Mouse (Mus musculus) CH12.LX (cell line): Measurements from ENCODE around the gene Gm29666. TPM values are rescaled to one million over a fixed set of nuclear protein-coding genes. Genes with fewer than 3 reads are reported as not detected.

Experiments used
- DNase-seq: peaks from one replicate; pipeline ENCODE4 v3.0.0-alpha.2; 2013; ENCODE audit errors: extremely low read depth
- H3K27ac ChIP-seq: 2 replicates; pipeline ENCODE4 v1.5.1; 2012; ENCODE audit warnings: low read depth, mild to moderate bottlenecking, control low read depth, moderate library complexity; ENCODE audit not compliant: insufficient read depth
- H3K27me3 ChIP-seq: replicated peaks from 2 replicates; pipeline ENCODE3; 2012; ENCODE audit warnings: inconsistent platforms
- H3K36me3 ChIP-seq, 2 experiments: replicated peaks in 1 of 2; 2 replicates each; pipeline versions ENCODE3 to v1.6.1; 2012; ENCODE audit warnings: inconsistent platforms in 1 of 2, low read length in 1 of 2, mild to moderate bottlenecking in 1 of 2, mixed read lengths in 1 of 2, moderate library complexity in 1 of 2; ENCODE audit not compliant: control insufficient read depth in 1 of 2, insufficient read depth in 1 of 2
- H3K4me1 ChIP-seq, 2 experiments: 2 replicates each; pipeline ENCODE4 v1.6.1; 2012; ENCODE audit warnings: inconsistent platforms in 1 of 2, moderate library complexity in 1 of 2; ENCODE audit not compliant: insufficient read depth in 2 of 2, control insufficient read depth in 1 of 2
- H3K4me2 ChIP-seq: 2 replicates; pipeline ENCODE4 v1.6.1; 2012; ENCODE audit warnings: low read depth, mild to moderate bottlenecking, control low read depth; ENCODE audit not compliant: poor library complexity, insufficient read depth, severe bottlenecking
- H3K4me3 ChIP-seq, 3 experiments: fragments of 150-350 bp in 1 of 3; sonication (generic) in 1 of 3; replicated peaks in 1 of 3; 2 replicates each; pipeline versions ENCODE3 to v1.5.1; 2011 to 2012; ENCODE audit warnings: low read depth in 2 of 3, low read length in 2 of 3, mild to moderate bottlenecking in 2 of 3, moderate library complexity in 2 of 3, control low read depth in 1 of 3, improper control_type of control experiment in 1 of 3, inconsistent platforms in 1 of 3, mixed read lengths in 1 of 3; ENCODE audit not compliant: poor library complexity in 1 of 3
- H3K79me2 ChIP-seq: replicated peaks from 2 replicates; pipeline ENCODE4 v1.6.1; 2012; ENCODE audit warnings: mild to moderate bottlenecking, moderate library complexity; ENCODE audit not compliant: control insufficient read depth, poor library complexity, insufficient read depth, severe bottlenecking; ENCODE audit errors: extremely low read depth
- H3K9ac ChIP-seq: 2 replicates; pipeline ENCODE4 v1.6.1; 2012; ENCODE audit warnings: low read depth, mild to moderate bottlenecking, control low read depth, moderate library complexity; ENCODE audit not compliant: insufficient read depth
- H3K9me3 ChIP-seq: replicated peaks from 2 replicates; pipeline ENCODE3; 2012; ENCODE audit warnings: low read length, inconsistent platforms, mixed read lengths
- BHLHE40 ChIP-seq: IDR thresholded peaks from 2 replicates; pipeline ENCODE4 v1.6.1; 2011; ENCODE audit warnings: mild to moderate bottlenecking, low read depth, low read length, improper control_type of control experiment
- CHD2 ChIP-seq: IDR thresholded peaks from 2 replicates; pipeline ENCODE4 v1.6.1; 2011; ENCODE audit warnings: low read length, improper control_type of control experiment
- GABPA ChIP-seq: IDR thresholded peaks from 2 replicates; pipeline ENCODE4 v1.6.1; 2012; ENCODE audit warnings: low read depth, low read length, improper control_type of control experiment, inconsistent platforms; ENCODE audit not compliant: insufficient replicate concordance
- HCFC1 ChIP-seq: IDR thresholded peaks from 2 replicates; pipeline ENCODE4 v1.6.1; 2012; ENCODE audit warnings: low read depth, mild to moderate bottlenecking, inconsistent platforms, low read length, improper control_type of control experiment
- IRF4 ChIP-seq: IDR thresholded peaks from 2 replicates; pipeline ENCODE4 v1.6.1; 2014; ENCODE audit warnings: low read depth, mild to moderate bottlenecking, inconsistent platforms, low read length, improper control_type of control experiment
- MAFK ChIP-seq: IDR thresholded peaks from 2 replicates; pipeline ENCODE4 v1.6.1; 2011; ENCODE audit warnings: low read length, improper control_type of control experiment; ENCODE audit not compliant: insufficient replicate concordance
- MAX ChIP-seq: IDR thresholded peaks from 2 replicates; pipeline ENCODE4 v1.6.1; 2011; ENCODE audit warnings: low read length, improper control_type of control experiment
- MAZ ChIP-seq: IDR thresholded peaks from 2 replicates; pipeline ENCODE4 v1.6.1; 2012; ENCODE audit warnings: low read depth, mild to moderate bottlenecking, inconsistent platforms, low read length, improper control_type of control experiment, moderate library complexity
- MEF2A ChIP-seq: IDR thresholded peaks from 2 replicates; pipeline ENCODE4 v1.6.1; 2014; ENCODE audit warnings: low read depth, mild to moderate bottlenecking, inconsistent platforms, low read length, improper control_type of control experiment, borderline replicate concordance
- MXI1 ChIP-seq: IDR thresholded peaks from 2 replicates; pipeline ENCODE4 v1.6.1; 2011; ENCODE audit warnings: mild to moderate bottlenecking, low read depth, low read length, improper control_type of control experiment
- NELFE ChIP-seq: IDR thresholded peaks from 2 replicates; pipeline ENCODE4 v1.6.1; 2011; ENCODE audit warnings: low read depth, low read length, improper control_type of control experiment
- PAX5 ChIP-seq: IDR thresholded peaks from 2 replicates; pipeline ENCODE4 v1.6.1; 2012; ENCODE audit warnings: low read length, inconsistent platforms, mixed read lengths
- POLR2AphosphoS2 ChIP-seq: IDR thresholded peaks from 2 replicates; pipeline ENCODE4 v1.6.1; 2011; ENCODE audit warnings: low read depth, low read length, improper control_type of control experiment
- RAD21 ChIP-seq: IDR thresholded peaks from 2 replicates; pipeline ENCODE4 v1.6.1; 2011; ENCODE audit warnings: low read depth, mild to moderate bottlenecking, low read length, improper control_type of control experiment, moderate library complexity
- UBTF ChIP-seq: IDR thresholded peaks from 2 replicates; pipeline ENCODE4 v1.6.1; 2012; ENCODE audit warnings: low read depth, mild to moderate bottlenecking, inconsistent platforms, low read length, improper control_type of control experiment, moderate library complexity
- USF2 ChIP-seq: conservative IDR thresholded peaks from 2 replicates; pipeline ENCODE4 v1.6.1; 2011; ENCODE audit warnings: low read depth, low read length, improper control_type of control experiment
- ZC3H11A ChIP-seq: IDR thresholded peaks from 2 replicates; pipeline ENCODE4 v1.6.1; 2012; ENCODE audit warnings: low read depth, mild to moderate bottlenecking, inconsistent platforms, low read length, improper control_type of control experiment
- ZNF384 ChIP-seq: IDR thresholded peaks from 2 replicates; pipeline ENCODE4 v1.6.1; 2012; ENCODE audit warnings: low read depth, low read length, improper control_type of control experiment, inconsistent platforms
- dilution Hi-C: fragments of 300-500 bp; cut with MboI; formaldehyde crosslinking; loops from 2 replicates; pipeline ENCODE4 v1.14.3; 2020; ENCODE audit warnings: low sequenced_read_pairs; ENCODE audit not compliant: extremely low pct_unique_long_range_greater_than_20kb, extremely low pct_ligation_motif_present
- in situ Hi-C: fragments of 300-500 bp; cut with MboI; formaldehyde crosslinking; loops from 3 replicates; pipeline ENCODE4 v1.14.3; 2019; ENCODE audit warnings: low sequenced_read_pairs, low pct_ligation_motif_present, low pct_unique_long_range_greater_than_20kb, mixed read lengths
- polyA plus RNA-seq: library from polyadenylated mRNA; unstranded; fragments of >175 nt; gene quantifications from 2 replicates; pipeline ENCODE4 v1.2.1, GENCODE M21; 2012; ENCODE audit warnings: low read depth; ENCODE audit not compliant: insufficient read length
- total RNA-seq, 2 experiments: library from RNA; depleted of rRNA; stranded (reverse); fragments of 300-350 nt in 1 of 2; fragments of >200 nt in 1 of 2; gene quantifications; 2 replicates each; pipeline ENCODE4 v1.2.3; 2012 to 2014

Gene Gm29666
- total RNA-seq (2012; rRNA removed) (0.67 and 0.68 TPM in 2 replicates), total RNA-seq (2014; rRNA removed) (0.54 and 0.55 TPM in 2 replicates), polyA plus RNA-seq (0.64 and 0.71 TPM in 2 replicates)

- no peak within 1 kb of the TSS for H3K4me3 ChIP-seq
- H3K36me3 ChIP-seq: peaks cover 0 to 45% of the 10 kb centered on the region in 2 experiments
- no peak for DNase-seq
- H3K27ac ChIP-seq: no peak within 1 kb of the TSS
- TF ChIP-seq CHD2: no peak
- no peaks in the 10 kb centered on the region for H3K27me3 ChIP-seq
- dilution Hi-C loops (no loop called here), in situ Hi-C loops (loop anchor here (5.0 to 10.0 kb wide), 3 partner anchors 77 to 245 kb away; no protein-coding TSS in a partner anchor)
- peaks cover 30% of the 10 kb centered on the region for H3K79me2 ChIP-seq
- H3K9ac ChIP-seq: no peak within 1 kb of the TSS
- no peaks in the 10 kb centered on the region for H3K9me3 ChIP-seq
- no peak within 1 kb of the TSS for H3K4me2 ChIP-seq
- H3K4me1 ChIP-seq: peaks cover 0 to 40% of the 10 kb centered on the region in 2 experiments; a peak in 3 of 4 replicates
Observed at GRCm38 (mm10) chr15:84919938-84920337, at the start of gene Gm29666. Gene Gm29666, minus strand, starts transcription at chr15:84920038.

- TF ChIP-seq ZC3H11A: no peak
- TF ChIP-seq ZNF384: no peak
- TF ChIP-seq RAD21: no peak
- TF ChIP-seq HCFC1: no peak
- no peak for TF ChIP-seq CHD2
- no peak for TF ChIP-seq MAFK
- TF ChIP-seq MXI1: no peak
- TF ChIP-seq MEF2A: no peak
- TF ChIP-seq IRF4: no peak
- no peak for TF ChIP-seq UBTF
- TF ChIP-seq BHLHE40: no peak
- TF ChIP-seq GABPA: no peak
- no peak for TF ChIP-seq MAX
- TF ChIP-seq USF2: no peak
- TF ChIP-seq MAZ: no peak
- TF ChIP-seq NELFE: no peak
- no peak for TF ChIP-seq PAX5
- TF ChIP-seq POLR2AphosphoS2: no peak
- dilution Hi-C loops: no loop called here
Observed at GRCm38 (mm10) chr15:84968534-84968933, 48.7 kb upstream of the Gm29666 start.

More at GRCm38 (mm10) chr15:84968534-84968933, 48.7 kb upstream of the Gm29666 start:
- no peak overlapping the region for H3K4me2 ChIP-seq
- no peak overlapping the region for H3K4me3 ChIP-seq
- H3K9ac ChIP-seq: no peak overlapping the region
- no peaks in the 10 kb centered on the region for H3K79me2 ChIP-seq
- H3K4me1 ChIP-seq: 0 out of 4 replicates have a peak, but pooled peaks cover 0 to 7% of the 10 kb centered on the region in 2 experiments
- no peaks in the 10 kb centered on the region for H3K27me3 ChIP-seq
- no peak overlapping the region for H3K27ac ChIP-seq
- in situ Hi-C loops: no loop called here
- no peaks in the 10 kb centered on the region for H3K9me3 ChIP-seq
- H3K36me3 ChIP-seq: peaks cover 0 to 17% of the 10 kb centered on the region in 2 experiments
- no peak for DNase-seq
